Mouse (Mus musculus) limb, embryonic 12.5 days (tissue): ENCODE data around the gene Sult2a7. TPM values are rescaled to one million over a fixed set of nuclear protein-coding genes. Genes with fewer than 3 reads are reported as not detected.

Experiments
- ATAC-seq: fragments of 200-750 bp; cut with Nextera tagmentation; 2 replicates; pipeline ENCODE4 v1.8.0; 2017; ENCODE audit warnings: low read depth, moderate TSS enrichment; ENCODE audit not compliant: insufficient number of reproducible peaks, insufficient read depth, low FRiP score, low TSS enrichment
- H3K27ac ChIP-seq: fragments of 300-500 bp; sonication (generic); 2 replicates; pipeline ENCODE4 v1.5.1; 2016; ENCODE audit warnings: mild to moderate bottlenecking, moderate library complexity
- H3K27me3 ChIP-seq: fragments of 300-500 bp; sonication (generic); 2 replicates; pipeline ENCODE4 v1.6.1; 2016; ENCODE audit warnings: mild to moderate bottlenecking, moderate library complexity
- H3K36me3 ChIP-seq: fragments of 300-500 bp; sonication (generic); 2 replicates; pipeline ENCODE4 v1.6.1; 2016; ENCODE audit warnings: mild to moderate bottlenecking, moderate library complexity
- H3K4me1 ChIP-seq: fragments of 300-500 bp; sonication (generic); replicated peaks from 2 replicates; pipeline ENCODE4 v1.6.1; 2016
- H3K4me2 ChIP-seq: fragments of 300-500 bp; sonication (generic); 2 replicates; pipeline ENCODE4 v1.6.1; 2016; ENCODE audit warnings: mild to moderate bottlenecking, moderate library complexity
- H3K4me3 ChIP-seq: fragments of 300-500 bp; sonication (generic); replicated peaks from 2 replicates; pipeline ENCODE4 v1.5.1; 2016; ENCODE audit warnings: mild to moderate bottlenecking
- H3K9ac ChIP-seq: fragments of 300-500 bp; sonication (generic); replicated peaks from 2 replicates; pipeline ENCODE4 v1.6.1; 2016; ENCODE audit warnings: mild to moderate bottlenecking, moderate library complexity
- H3K9me3 ChIP-seq: fragments of 300-500 bp; sonication (generic); 2 replicates; pipeline ENCODE4 v1.6.1; 2016; ENCODE audit warnings: mild to moderate bottlenecking, moderate library complexity
- WGBS: fragments of 180-500 bp; shearing (Covaris S2); methylation state at CpG from one replicate; pipeline ENCODE4 v1.1.7; 2016; 5-methylcytosine and 5-hydroxymethylcytosine counted together
- polyA plus RNA-seq: library from polyadenylated mRNA; unstranded; fragments of >200 nt; fragmentation: Nextera tagmentation; extraction: Ambion mirVana; gene quantifications from 2 replicates; pipeline ENCODE4 v1.2.1, GENCODE M21; 2016

The Sult2a7 gene
- polyA plus RNA-seq, result not detected in 2 replicates

GRCm38 (mm10) chr7:14494130-14494529 is at the start of gene Sult2a7:
TSS of gene Sult2a7 (minus strand) at chr7:14494230.
- no peaks in the 10 kb centered on the region for H3K27me3 ChIP-seq
- 88% methylated on average over 4 of the region's 4 CpGs for WGBS
- no peak within 1 kb of the TSS for H3K4me2 ChIP-seq
- no peak within 1 kb of the TSS for H3K4me3 ChIP-seq
- no peaks in the 10 kb centered on the region for H3K36me3 ChIP-seq
- H3K4me1 ChIP-seq, result no peaks in the 10 kb centered on the region
- peaks cover 27% of the 10 kb centered on the region; the same call in 1 of the 2 replicates for H3K9me3 ChIP-seq
- H3K27ac ChIP-seq, result no peak within 1 kb of the TSS
- H3K9ac ChIP-seq, result no peak within 1 kb of the TSS
- ATAC-seq, result no peak

- H3K4me1 ChIP-seq, result no peaks in the 10 kb centered on the region
- 49% methylated on average over 1 of the region's 1 CpGs for WGBS
- H3K4me3 ChIP-seq, result no peak overlapping the region
- H3K9ac ChIP-seq, result no peak overlapping the region
- ATAC-seq, result no peak
- no peaks in the 10 kb centered on the region for H3K36me3 ChIP-seq
- H3K4me2 ChIP-seq, result no peak overlapping the region
- H3K27ac ChIP-seq, result no peak overlapping the region
- H3K9me3 ChIP-seq, result peaks cover 29% of the 10 kb centered on the region
- H3K27me3 ChIP-seq, result no peaks in the 10 kb centered on the region
Measured at GRCm38 (mm10) chr7:14525280-14525679, 31.2 kb upstream of the Sult2a7 start.

DNA sequence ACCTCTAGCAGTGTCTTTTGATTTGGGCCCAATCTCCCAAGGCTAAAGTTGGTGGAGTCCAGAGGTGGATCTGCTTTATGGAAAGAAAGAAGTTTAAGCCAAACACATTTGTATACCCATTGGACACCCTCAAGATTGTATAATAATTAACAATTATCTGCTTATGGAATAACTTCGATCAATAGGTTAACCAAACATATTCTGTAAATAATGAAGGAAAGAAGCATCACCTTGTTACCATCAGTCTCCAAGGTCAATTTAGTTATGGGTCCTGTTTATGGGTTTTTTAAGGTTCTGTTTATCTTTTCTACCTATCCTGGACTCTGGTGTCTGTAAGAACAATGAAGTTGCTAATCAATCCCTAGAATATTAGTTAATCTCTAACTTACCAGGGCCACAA is 28.6 kb upstream of the Sult2a7 start:
- Histone ChIP-seq H3K9me3 (peaks cover 49% of the 10 kb centered on the region), H3K4me2 (no peak overlapping the region), H3K27ac (no peak overlapping the region), H3K4me3 (no peak overlapping the region), H3K4me1 (no peaks in the 10 kb centered on the region), H3K9ac (no peak overlapping the region), H3K27me3 (no peaks in the 10 kb centered on the region), H3K36me3 (no peaks in the 10 kb centered on the region)
- ATAC-seq, result no peak
- WGBS, result 90% methylated on average over 1 of the region's 1 CpGs

DNA sequence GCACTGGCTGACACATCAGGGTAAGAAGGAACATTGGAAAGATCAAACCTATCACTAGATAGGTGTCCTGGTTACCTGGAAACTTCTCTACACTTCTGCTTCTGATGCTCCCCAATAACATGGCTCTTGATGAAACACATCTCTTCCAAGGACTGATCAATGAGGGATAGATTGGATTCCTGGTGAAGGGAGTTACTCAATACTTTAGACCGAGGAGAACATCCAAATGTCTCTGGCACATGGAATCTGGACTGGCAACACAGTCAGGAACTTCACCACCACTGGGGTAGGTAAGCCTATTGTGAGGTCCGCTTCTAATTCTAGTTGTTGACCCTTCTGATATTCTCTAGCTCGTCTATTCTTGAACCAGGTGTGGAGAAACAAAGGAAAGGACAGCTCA is 24.3 kb upstream of the Sult2a7 start:
- Histone ChIP-seq H3K36me3 (no peaks in the 10 kb centered on the region), H3K4me2 (no peak overlapping the region), H3K27me3 (no peaks in the 10 kb centered on the region), H3K9ac (no peak overlapping the region), H3K4me3 (no peak overlapping the region), H3K4me1 (no peaks in the 10 kb centered on the region), H3K27ac (no peak overlapping the region), H3K9me3 (peaks cover 52% of the 10 kb centered on the region)
- WGBS, result 80% methylated on average over 3 of the region's 3 CpGs
- no peak for ATAC-seq

- H3K27ac ChIP-seq, result no peak overlapping the region
- no peaks in the 10 kb centered on the region for H3K27me3 ChIP-seq
- no peak overlapping the region for H3K4me2 ChIP-seq
- ATAC-seq, result no peak
- WGBS, result 73% methylated on average over 3 of the region's 3 CpGs
- H3K9me3 ChIP-seq, result peaks cover 27% of the 10 kb centered on the region; the same call in 1 of the 2 replicates
- H3K4me3 ChIP-seq, result no peak overlapping the region
- H3K4me1 ChIP-seq, result no peaks in the 10 kb centered on the region
- H3K9ac ChIP-seq, result no peak overlapping the region
- H3K36me3 ChIP-seq, result no peaks in the 10 kb centered on the region
Measured at GRCm38 (mm10) chr7:14492886-14493285, 1.1 kb downstream of the Sult2a7 start.

GRCm38 (mm10) chr7:14446534-14446933 is 47.5 kb downstream of the Sult2a7 start, which contains the start of gene Sult2a8:
TSS of gene Sult2a8 (minus strand) at chr7:14446769.
- Histone ChIP-seq H3K36me3 (no peaks in the 10 kb centered on the region), H3K4me2 (no peak within 1 kb of the TSS), H3K4me3 (no peak within 1 kb of the TSS), H3K4me1 (no peaks in the 10 kb centered on the region), H3K9ac (no peak within 1 kb of the TSS), H3K27ac (no peak within 1 kb of the TSS), H3K9me3 (peaks cover 39% of the 10 kb centered on the region; the same call in 1 of the 2 replicates), H3K27me3 (no peaks in the 10 kb centered on the region)
- 60% methylated on average over 3 of the region's 3 CpGs for WGBS
- ATAC-seq, result no peak

- Histone ChIP-seq H3K27ac (no peak overlapping the region), H3K4me1 (no peaks in the 10 kb centered on the region), H3K4me3 (no peak overlapping the region), H3K4me2 (no peak overlapping the region), H3K27me3 (no peaks in the 10 kb centered on the region), H3K9ac (no peak overlapping the region), H3K36me3 (no peaks in the 10 kb centered on the region), H3K9me3 (peaks cover 36% of the 10 kb centered on the region)
- no peak for ATAC-seq
Measured at GRCm38 (mm10) chr7:14439581-14439980, 54.4 kb downstream of the Sult2a7 start.

GRCm38 (mm10) chr7:14438484-14438883 is 55.5 kb downstream of the Sult2a7 start:
- 75% methylated on average over 1 of the region's 1 CpGs for WGBS
- H3K9me3 ChIP-seq, result peaks cover 34% of the 10 kb centered on the region

DNA sequence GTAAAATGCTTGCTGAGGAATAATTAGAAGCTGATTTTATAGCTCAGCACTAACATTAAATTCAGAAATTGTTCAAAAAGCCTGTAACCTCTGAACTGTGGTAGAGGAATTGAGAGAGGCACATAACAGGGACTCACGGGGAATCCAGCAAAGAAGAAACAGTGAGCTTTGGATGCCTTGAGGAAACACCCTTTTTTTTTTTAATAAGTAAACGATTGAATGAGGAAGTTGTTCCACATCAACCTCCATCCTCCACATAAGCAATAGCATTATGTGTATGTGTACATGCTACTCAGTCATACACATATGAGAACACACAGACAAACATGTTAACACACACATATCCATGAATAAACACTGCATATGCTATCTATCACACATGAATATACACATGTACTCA is 56.0 kb downstream of the Sult2a7 start:
- 79% methylated on average over 2 of the region's 2 CpGs for WGBS
- no peak overlapping the region for H3K4me2 ChIP-seq
- H3K9me3 ChIP-seq, result peaks cover 34% of the 10 kb centered on the region

More at GRCm38 (mm10) chr7:14438484-14438883, 55.5 kb downstream of the Sult2a7 start:
- Histone ChIP-seq H3K4me1 (no peaks in the 10 kb centered on the region), H3K27ac (no peak overlapping the region), H3K27me3 (no peaks in the 10 kb centered on the region), H3K4me2 (no peak overlapping the region), H3K36me3 (no peaks in the 10 kb centered on the region), H3K9ac (no peak overlapping the region), H3K4me3 (no peak overlapping the region)
- no peak for ATAC-seq

More for the DNA sequence above, 56.0 kb downstream of the Sult2a7 start:
- Histone ChIP-seq H3K36me3 (no peaks in the 10 kb centered on the region), H3K27ac (no peak overlapping the region), H3K27me3 (no peaks in the 10 kb centered on the region), H3K9ac (no peak overlapping the region), H3K4me1 (no peaks in the 10 kb centered on the region), H3K4me3 (no peak overlapping the region)
- ATAC-seq, result no peak

Other genes with a start within 250 kb of the Sult2a7 start
- gene Sult2a6, start 239.4 kb downstream of the Sult2a7 start, polyA plus RNA-seq, result not detected in 2 replicates
- not detected in 2 replicates for gene Obox8, start 160.7 kb downstream of the Sult2a7 start, polyA plus RNA-seq
- gene Sult2a8, start 47.5 kb downstream of the Sult2a7 start, polyA plus RNA-seq, result not detected in 2 replicates
- gene Vmn1r90, start 69.3 kb upstream of the Sult2a7 start, polyA plus RNA-seq, result 0.31 and 0.50 TPM in 2 replicates
- gene Obox7, start 165.3 kb upstream of the Sult2a7 start, polyA plus RNA-seq, result not detected in 2 replicates